Comparison of ENCODE assay signal across 8 mouse cellular contexts in genomic region chr13:46670514-46670913, GRCm38 (mm10). TPM values are rescaled to one million over a fixed set of nuclear protein-coding genes. Genes with fewer than 3 reads are reported as not detected.
DNase-seq lines count a peak whose midpoint lies in the region; ATAC-seq and TF ChIP-seq lines count a peak whose summit lies in the region.

No protein-coding gene starts in this region.

- no peak for ATAC-seq in lung, embryonic 16.5 days (ENCODE audit: low read depth)
- ATAC-seq in embryonic facial prominence, embryonic 13.5 days (ENCODE audit: insufficient number of reproducible peaks, insufficient read depth, low FRiP score, low TSS enrichment, low read depth) = no peak
- ATAC-seq in limb, embryonic 12.5 days (ENCODE audit: insufficient number of reproducible peaks, insufficient read depth, low FRiP score, low TSS enrichment, low read depth) = no peak

- H3K27me3 ChIP-seq in lung, embryonic 16.5 days (ENCODE audit: control insufficient read depth, insufficient read depth, low read depth, low read length) = no peaks in the 10 kb centered on the region
- H3K27me3 ChIP-seq in embryonic facial prominence, embryonic 13.5 days = no peaks in the 10 kb centered on the region
- H3K27me3 ChIP-seq in limb, embryonic 12.5 days = no peaks in the 10 kb centered on the region; the same call in 1 of the 2 replicates
- no peaks in the 10 kb centered on the region; the same call in 1 of the 2 replicates for H3K27me3 ChIP-seq in small intestine, adult 2 months (ENCODE audit: control insufficient read depth, insufficient read depth, low read length)

- peaks cover 8% of the 10 kb centered on the region for H3K4me1 ChIP-seq in lung, embryonic 16.5 days (replicated peaks; ENCODE audit: control insufficient read depth, insufficient read depth, low read length)
- H3K4me1 ChIP-seq in embryonic facial prominence, embryonic 13.5 days = peaks cover 8% of the 10 kb centered on the region
- H3K4me1 ChIP-seq in limb, embryonic 12.5 days (replicated peaks) = peaks cover 10% of the 10 kb centered on the region
- H3K4me1 ChIP-seq in small intestine, adult 2 months (ENCODE audit: control insufficient read depth, insufficient read depth, insufficient read length, low read length) = peaks cover 3% of the 10 kb centered on the region; the same call in 1 of the 2 replicates

- H3K9me3 ChIP-seq in lung, embryonic 16.5 days (ENCODE audit: control insufficient read depth, low read length) = no peaks in the 10 kb centered on the region
- H3K9me3 ChIP-seq in embryonic facial prominence, embryonic 13.5 days = no peaks in the 10 kb centered on the region
- H3K9me3 ChIP-seq in limb, embryonic 12.5 days = no peaks in the 10 kb centered on the region

- peaks cover 5% of the 10 kb centered on the region for H3K36me3 ChIP-seq in lung, embryonic 16.5 days (ENCODE audit: control insufficient read depth, insufficient read depth, low read length)
- peaks cover 35% of the 10 kb centered on the region for H3K36me3 ChIP-seq in embryonic facial prominence, embryonic 13.5 days
- H3K36me3 ChIP-seq in limb, embryonic 12.5 days = peaks cover 40% of the 10 kb centered on the region
- peaks cover 27% of the 10 kb centered on the region for H3K36me3 ChIP-seq in small intestine, adult 2 months (ENCODE audit: control insufficient read depth, insufficient read depth, low read length)

- H3K9ac ChIP-seq in lung, embryonic 16.5 days (ENCODE audit: low read length) = peak overlapping the region; percentile 90
- H3K9ac ChIP-seq in embryonic facial prominence, embryonic 13.5 days = peak overlapping the region; percentile 90
- H3K9ac ChIP-seq in limb, embryonic 12.5 days (replicated peaks) = peak overlapping the region; percentile 83; the same call in 1 of the 2 replicates

- no peak overlapping the region for H3K27ac ChIP-seq in lung, embryonic 16.5 days (ENCODE audit: low read length)
- no peak overlapping the region for H3K27ac ChIP-seq in embryonic facial prominence, embryonic 13.5 days
- H3K27ac ChIP-seq in limb, embryonic 12.5 days = no peak overlapping the region
- peak overlapping the region; percentile 35; the same call in 1 of the 2 replicates for H3K27ac ChIP-seq in small intestine, adult 2 months (ENCODE audit: insufficient read depth, low read depth, low read length)

- peak overlapping the region; percentile 90 for H3K4me2 ChIP-seq in lung, embryonic 16.5 days (ENCODE audit: low read depth, low read length)
- H3K4me2 ChIP-seq in embryonic facial prominence, embryonic 13.5 days = peak overlapping the region; percentile 85
- peak overlapping the region; percentile 88 for H3K4me2 ChIP-seq in limb, embryonic 12.5 days

- no peak for TF ChIP-seq POLR2A in small intestine, adult 2 months (IDR thresholded peaks at IDR 0.05; ENCODE audit: low read depth, low read length)

- H3K4me3 ChIP-seq in lung, embryonic 16.5 days (ENCODE audit: low read length) = peak overlapping the region; percentile 90
- peak overlapping the region; percentile 93 for H3K4me3 ChIP-seq in embryonic facial prominence, embryonic 13.5 days
- peak overlapping the region; percentile 93 for H3K4me3 ChIP-seq in limb, embryonic 12.5 days (replicated peaks)
- peak overlapping the region; percentile 14; the same call in 1 of the 2 replicates for H3K4me3 ChIP-seq in small intestine, adult 2 months (ENCODE audit: low read depth, low read length)

- 53% methylated on average over 9 of the region's 9 CpGs for WGBS in lung, embryonic 16.5 days
- WGBS in embryonic facial prominence, embryonic 13.5 days = 72% methylated on average over 9 of the region's 9 CpGs
- WGBS in limb, embryonic 12.5 days = 70% methylated on average over 9 of the region's 9 CpGs
- WGBS in small intestine, adult 2 months = 34% methylated on average over 9 of the region's 9 CpGs

- no peak for TF ChIP-seq CTCF in small intestine, adult 2 months (IDR thresholded peaks at IDR 0.05; ENCODE audit: extremely low read depth, insufficient read length, insufficient replicate concordance, low read depth, low read length)

- DNase-seq in lung, adult 18-20 months = no peak
- no peak for DNase-seq in layer of hippocampus, adult 9-10 months (ENCODE audit: low spot score)
- DNase-seq in kidney, postnatal 10 days = no peak
- no peak for DNase-seq in embryo, embryonic 11 days

RNA-seq across cellular contexts. Expression of gene Fam8a1, which starts 1.2 kb away (rescaled TPM):
- 6.7 and 7.5 TPM in 2 replicates for polyA plus RNA-seq in lung, embryonic 16.5 days (2015; fragmentation: Nextera tagmentation; extraction: Ambion mirVana)
- polyA plus RNA-seq in embryonic facial prominence, embryonic 13.5 days (2015; fragmentation: Nextera tagmentation; extraction: Ambion mirVana) = 12.0 and 12.6 TPM in 2 replicates
- polyA plus RNA-seq in limb, embryonic 12.5 days (2016; fragmentation: Nextera tagmentation; extraction: Ambion mirVana) = 15.4 and 16.5 TPM in 2 replicates
- polyA plus RNA-seq in small intestine, adult 2 months (2012; rRNA removed) = 26.9 and 57.0 TPM in 2 replicates

RNA-seq across cellular contexts. Expression of gene Nup153, which starts 57.2 kb away (rescaled TPM):
- 18.1 and 20.6 TPM in 2 replicates for polyA plus RNA-seq in lung, embryonic 16.5 days (2015; fragmentation: Nextera tagmentation; extraction: Ambion mirVana)
- 23.6 and 27.4 TPM in 2 replicates for polyA plus RNA-seq in embryonic facial prominence, embryonic 13.5 days (2015; fragmentation: Nextera tagmentation; extraction: Ambion mirVana)
- polyA plus RNA-seq in limb, embryonic 12.5 days (2016; fragmentation: Nextera tagmentation; extraction: Ambion mirVana) = 40.6 and 41.0 TPM in 2 replicates
- 23.0 and 32.5 TPM in 2 replicates for polyA plus RNA-seq in small intestine, adult 2 months (2012; rRNA removed)

Comparison
In these comparisons a context has a peak if more than half of its experiments do, and no peak if none do; other contexts are left out.
1. H3K4me3 ChIP-seq: peak in every context shown above with its lines; median percentile 93 in embryonic facial prominence, embryonic 13.5 days; 93 in limb, embryonic 12.5 days; 90 in lung, embryonic 16.5 days; 14 in small intestine, adult 2 months.